Mouse (Mus musculus) right cerebral cortex, postnatal 25 days (tissue): ENCODE results near the gene Vps13a.
"Not testable (repeated sequence)": the region's sequence is repeated elsewhere in the genome, so short reads cannot be mapped to it uniquely, and the experiment has no call there.

Source experiments
- DNase-seq: peaks from one replicate; pipeline ENCODE4 v3.0.0; 2022

The Vps13a gene

GRCm38 (mm10) chr19:16780790-16781384 is at the start of gene Vps13a:
Gene Vps13a (minus strand): TSS chr19:16780933.
- DNase-seq = peak; percentile 90

- DNase-seq = no peak
Measured at GRCm38 (mm10) chr19:16827657-16828056, 46.9 kb upstream of the Vps13a start.

GRCm38 (mm10) chr19:16825228-16825627 is 44.5 kb upstream of the Vps13a start:
- no peak for DNase-seq

GRCm38 (mm10) chr19:16814848-16815247 is 34.1 kb upstream of the Vps13a start:
- DNase-seq = no peak

- no peak for DNase-seq
Measured at GRCm38 (mm10) chr19:16813306-16813705, 32.6 kb upstream of the Vps13a start.

- no peak for DNase-seq
Measured at GRCm38 (mm10) chr19:16812072-16812608, 31.4 kb upstream of the Vps13a start.

GRCm38 (mm10) chr19:16805102-16805501 is 24.4 kb upstream of the Vps13a start:
- DNase-seq = no peak

GRCm38 (mm10) chr19:16804578-16804977 is 23.8 kb upstream of the Vps13a start:
- DNase-seq = no peak

- peak; percentile 14 for DNase-seq
Measured at GRCm38 (mm10) chr19:16802707-16803106, 22.0 kb upstream of the Vps13a start.

- DNase-seq = no peak
Measured at GRCm38 (mm10) chr19:16802123-16802522, 21.4 kb upstream of the Vps13a start.

GRCm38 (mm10) chr19:16797923-16798322 is 17.2 kb upstream of the Vps13a start:
- no peak for DNase-seq

GRCm38 (mm10) chr19:16794486-16794885 is 13.8 kb upstream of the Vps13a start:
- not testable (repeated sequence) for DNase-seq

- no peak for DNase-seq
Measured at GRCm38 (mm10) chr19:16789930-16790329, 9.2 kb upstream of the Vps13a start.

GRCm38 (mm10) chr19:16784879-16785278 is 4.1 kb upstream of the Vps13a start:
- DNase-seq = no peak

GRCm38 (mm10) chr19:16781406-16782019 is 780 bp upstream of the Vps13a start:
- DNase-seq = no peak

GRCm38 (mm10) chr19:16780251-16780783 is 416 bp downstream of the Vps13a start:
- DNase-seq = peak; percentile 60

- no peak for DNase-seq
Measured at GRCm38 (mm10) chr19:16779786-16780185, 947 bp downstream of the Vps13a start.

GRCm38 (mm10) chr19:16779281-16779680 is 1.5 kb downstream of the Vps13a start:
- DNase-seq = no peak

GRCm38 (mm10) chr19:16778578-16778977 is 2.2 kb downstream of the Vps13a start:
- DNase-seq = no peak

- DNase-seq = no peak
Measured at GRCm38 (mm10) chr19:16777901-16778300, 2.8 kb downstream of the Vps13a start.

GRCm38 (mm10) chr19:16777391-16777790 is 3.3 kb downstream of the Vps13a start:
- DNase-seq = not testable (repeated sequence)

GRCm38 (mm10) chr19:16773237-16774016 is 7.3 kb downstream of the Vps13a start:
- no peak for DNase-seq

- DNase-seq = no peak
Measured at GRCm38 (mm10) chr19:16767407-16767806, 13.3 kb downstream of the Vps13a start.
